Mouse (Mus musculus): ENCODE measurements around the gene Nid2. TPM values are rescaled to one million over a fixed set of nuclear protein-coding genes. Genes with fewer than 3 reads are reported as not detected.

Nid2 gene
- polyA plus RNA-seq, 1 experiment from 2014 or later = 68.8 TPM

- H3K9ac ChIP-seq = no peak overlapping the region
- peaks cover 5% of the 10 kb centered on the region; the same call in 1 of the 2 replicates for H3K36me3 ChIP-seq
- no peaks in the 10 kb centered on the region for H3K27me3 ChIP-seq
- WGBS = 86% methylated on average over 8 of the region's 8 CpGs
- ATAC-seq (ENCODE audit: low FRiP score) = no peak
- H3K4me2 ChIP-seq (replicated peaks) = no peak overlapping the region
- 0 out of 2 replicates have a peak, but pooled peaks cover 5% of the 10 kb centered on the region for H3K4me1 ChIP-seq
- H3K9me3 ChIP-seq (replicated peaks) = no peaks in the 10 kb centered on the region
- H3K27ac ChIP-seq = no peak overlapping the region
- no peak overlapping the region for H3K4me3 ChIP-seq
Observed at GRCm38 (mm10) chr14:19801474-19802215, 50.6 kb downstream of the Nid2 start.

- Histone ChIP-seq H3K27me3 (no peaks in the 10 kb centered on the region), H3K9ac (no peak overlapping the region), H3K4me1 (0 out of 2 replicates have a peak, but pooled peaks cover 5% of the 10 kb centered on the region), H3K4me2 (replicated peaks) (no peak overlapping the region), H3K4me3 (no peak overlapping the region), H3K27ac (no peak overlapping the region), H3K36me3 (no peaks in the 10 kb centered on the region), H3K9me3 (replicated peaks) (no peaks in the 10 kb centered on the region)
- ATAC-seq (ENCODE audit: low FRiP score) = 0 out of 2 replicates have a peak, but pooled peaks have one; percentile 39
- WGBS = 48% methylated on average over 4 of the region's 4 CpGs
Observed at GRCm38 (mm10) chr14:19803222-19803621, 52.2 kb downstream of the Nid2 start.

GRCm38 (mm10) chr14:19803623-19804022 is 52.6 kb downstream of the Nid2 start:
- WGBS = 56% methylated on average over 10 of the region's 10 CpGs
- H3K9ac ChIP-seq = no peak overlapping the region
- no peak overlapping the region for H3K27ac ChIP-seq
- H3K4me3 ChIP-seq = no peak overlapping the region
- 0 out of 2 replicates have a peak, but pooled peaks cover 5% of the 10 kb centered on the region for H3K4me1 ChIP-seq
- ATAC-seq (ENCODE audit: low FRiP score) = no peak
- no peaks in the 10 kb centered on the region for H3K36me3 ChIP-seq
- no peak overlapping the region for H3K4me2 ChIP-seq (replicated peaks)
- H3K9me3 ChIP-seq (replicated peaks) = no peaks in the 10 kb centered on the region
- H3K27me3 ChIP-seq = no peaks in the 10 kb centered on the region

- Histone ChIP-seq H3K4me1 (0 out of 2 replicates have a peak, but pooled peaks cover 5% of the 10 kb centered on the region), H3K4me2 (replicated peaks) (no peak overlapping the region), H3K27me3 (no peaks in the 10 kb centered on the region), H3K9me3 (replicated peaks) (no peaks in the 10 kb centered on the region), H3K27ac (no peak overlapping the region), H3K4me3 (no peak overlapping the region), H3K36me3 (peaks cover 20% of the 10 kb centered on the region), H3K9ac (no peak overlapping the region)
- ATAC-seq (ENCODE audit: low FRiP score) = no peak
- 86% methylated on average over 3 of the region's 3 CpGs for WGBS
Observed at GRCm38 (mm10) chr14:19807339-19807738, 56.3 kb downstream of the Nid2 start.

- no peak overlapping the region for H3K4me3 ChIP-seq
- WGBS = 90% methylated on average over 2 of the region's 2 CpGs
Observed at GRCm38 (mm10) chr14:19807858-19808257, 56.8 kb downstream of the Nid2 start.

GRCm38 (mm10) chr14:19809934-19810333 is 58.9 kb downstream of the Nid2 start:
- WGBS = 82% methylated on average over 10 of the region's 10 CpGs
- no peak overlapping the region for H3K4me3 ChIP-seq
- H3K27ac ChIP-seq = no peak overlapping the region
- no peaks in the 10 kb centered on the region for H3K27me3 ChIP-seq
- no peak overlapping the region for H3K9ac ChIP-seq
- no peaks in the 10 kb centered on the region for H3K4me1 ChIP-seq
- no peaks in the 10 kb centered on the region for H3K9me3 ChIP-seq (replicated peaks)
- ATAC-seq (ENCODE audit: low FRiP score) = no peak
- peaks cover 40% of the 10 kb centered on the region for H3K36me3 ChIP-seq
- H3K4me2 ChIP-seq (replicated peaks) = no peak overlapping the region

More at GRCm38 (mm10) chr14:19807858-19808257, 56.8 kb downstream of the Nid2 start:
- H3K27ac ChIP-seq = no peak overlapping the region
- no peaks in the 10 kb centered on the region for H3K9me3 ChIP-seq (replicated peaks)
- no peaks in the 10 kb centered on the region for H3K27me3 ChIP-seq
- no peak overlapping the region for H3K4me2 ChIP-seq (replicated peaks)
- H3K9ac ChIP-seq = no peak overlapping the region
- no peak for ATAC-seq (ENCODE audit: low FRiP score)
- 0 out of 2 replicates have a peak, but pooled peaks cover 5% of the 10 kb centered on the region for H3K4me1 ChIP-seq
- peaks cover 26% of the 10 kb centered on the region for H3K36me3 ChIP-seq

GRCm38 (mm10) chr14:19813061-19813460 is 62.0 kb downstream of the Nid2 start:
- H3K4me1 ChIP-seq = no peaks in the 10 kb centered on the region
- H3K36me3 ChIP-seq = peaks cover 59% of the 10 kb centered on the region
- H3K4me2 ChIP-seq (replicated peaks) = no peak overlapping the region
- no peak overlapping the region for H3K27ac ChIP-seq
- ATAC-seq (ENCODE audit: low FRiP score) = no peak
- no peaks in the 10 kb centered on the region for H3K9me3 ChIP-seq (replicated peaks)
- WGBS = 96% methylated on average over 2 of the region's 2 CpGs
- H3K4me3 ChIP-seq = no peak overlapping the region
- H3K9ac ChIP-seq = no peak overlapping the region
- H3K27me3 ChIP-seq = no peaks in the 10 kb centered on the region

- Histone ChIP-seq H3K9me3 (replicated peaks) (no peaks in the 10 kb centered on the region), H3K36me3 (peaks cover 58% of the 10 kb centered on the region), H3K4me1 (peaks cover 6% of the 10 kb centered on the region), H3K4me2 (replicated peaks) (no peak overlapping the region), H3K27ac (no peak overlapping the region), H3K4me3 (no peak overlapping the region), H3K27me3 (no peaks in the 10 kb centered on the region), H3K9ac (no peak overlapping the region)
- WGBS = 14% methylated on average over 1 of the region's 1 CpGs
- ATAC-seq (ENCODE audit: low FRiP score) = no peak
Observed at GRCm38 (mm10) chr14:19817949-19818348, 66.9 kb downstream of the Nid2 start.

GRCm38 (mm10) chr14:19821686-19822085 is 70.6 kb downstream of the Nid2 start:
- no peak overlapping the region for H3K9ac ChIP-seq
- peaks cover 28% of the 10 kb centered on the region for H3K36me3 ChIP-seq
- H3K4me3 ChIP-seq = no peak overlapping the region
- H3K4me1 ChIP-seq = peaks cover 23% of the 10 kb centered on the region
- H3K4me2 ChIP-seq (replicated peaks) = no peak overlapping the region
- ATAC-seq (ENCODE audit: low FRiP score) = no peak
- WGBS = 96% methylated on average over 5 of the region's 5 CpGs
- no peaks in the 10 kb centered on the region for H3K27me3 ChIP-seq
- no peak overlapping the region for H3K27ac ChIP-seq
- no peaks in the 10 kb centered on the region for H3K9me3 ChIP-seq (replicated peaks)

- Histone ChIP-seq H3K9ac (peak within 1 kb of the TSS; percentile 96), H3K9me3 (replicated peaks) (no peaks in the 10 kb centered on the region), H3K4me1 (peaks cover 23% of the 10 kb centered on the region), H3K27me3 (no peaks in the 10 kb centered on the region), H3K36me3 (peaks cover 26% of the 10 kb centered on the region), H3K4me3 (peak within 1 kb of the TSS; percentile 99), H3K4me2 (replicated peaks) (peak within 1 kb of the TSS; percentile 71), H3K27ac (peak within 1 kb of the TSS; percentile 92)
- WGBS = under 1% methylated on average over 80 of the region's 80 CpGs
- peak; percentile 97 for ATAC-seq (ENCODE audit: low FRiP score)
Observed at GRCm38 (mm10) chr14:19823321-19824142, 72.5 kb downstream of the Nid2 start, which contains the start of gene Rtraf. Rtraf (minus strand) TSS chr14:19823824.

GRCm38 (mm10) chr14:19825481-19825880 is 74.4 kb downstream of the Nid2 start:
- Histone ChIP-seq H3K9me3 (replicated peaks) (no peaks in the 10 kb centered on the region), H3K27me3 (no peaks in the 10 kb centered on the region), H3K4me1 (peaks cover 23% of the 10 kb centered on the region), H3K4me3 (no peak overlapping the region), H3K27ac (peak overlapping the region; percentile 92), H3K36me3 (peaks cover 11% of the 10 kb centered on the region), H3K9ac (peak overlapping the region; percentile 27; the same call in 1 of the 2 replicates), H3K4me2 (replicated peaks) (peak overlapping the region; percentile 50)
- ATAC-seq (ENCODE audit: low FRiP score) = peak; percentile 69
- 33% methylated on average over 11 of the region's 11 CpGs for WGBS

GRCm38 (mm10) chr14:19836289-19836688 is 85.2 kb downstream of the Nid2 start:
- Histone ChIP-seq H3K9me3 (replicated peaks) (no peaks in the 10 kb centered on the region), H3K4me3 (no peak overlapping the region), H3K4me2 (replicated peaks) (no peak overlapping the region), H3K27me3 (no peaks in the 10 kb centered on the region), H3K27ac (no peak overlapping the region), H3K9ac (no peak overlapping the region), H3K36me3 (no peaks in the 10 kb centered on the region), H3K4me1 (no peaks in the 10 kb centered on the region; the same call in 1 of the 2 replicates)
- ATAC-seq (ENCODE audit: low FRiP score) = no peak
- WGBS = 86% methylated on average over 3 of the region's 3 CpGs

All from hindbrain, embryonic 12.5 days (tissue).